Mouse (Mus musculus): ENCODE data around the gene Tfcp2. TPM values are rescaled to one million over a fixed set of nuclear protein-coding genes. Genes with fewer than 3 reads are reported as not detected.

Gene Tfcp2
- polyA plus RNA-seq, 1 experiment from 2014 or later = 29.3 TPM

GRCm38 (mm10) chr15:100468295-100469188 is 83.3 kb downstream of the Tfcp2 start, which contains the start of gene Letmd1:
Gene Letmd1, plus strand, starts transcription at chr15:100469023.
- DNase-seq (ENCODE audit: low spot score) (peak; percentile 86), ATAC-seq (ENCODE audit: insufficient number of reproducible peaks, low FRiP score, low TSS enrichment, low read depth) (peak; percentile 84)
- no peak within 1 kb of the TSS for H3K27ac ChIP-seq (replicated peaks; ENCODE audit: low read depth, low read length)
- H3K9me3 ChIP-seq (ENCODE audit: control insufficient read depth, low read length) = no peaks in the 10 kb centered on the region
- H3K36me3 ChIP-seq (ENCODE audit: control insufficient read depth, insufficient read depth, low read length) = peaks cover 2% of the 10 kb centered on the region; the same call in 1 of the 2 replicates
- peak within 1 kb of the TSS; percentile 78 for H3K4me3 ChIP-seq (ENCODE audit: low read depth, low read length)
- peak within 1 kb of the TSS; percentile 85 for H3K9ac ChIP-seq (ENCODE audit: low read length)
- H3K4me2 ChIP-seq (ENCODE audit: low read depth, severe bottlenecking) = peak within 1 kb of the TSS; percentile 84
- H3K27me3 ChIP-seq (ENCODE audit: control insufficient read depth, insufficient read depth, low read length) = no peaks in the 10 kb centered on the region
- 3% methylated on average over 76 of the region's 84 CpGs for WGBS
- H3K4me1 ChIP-seq (ENCODE audit: control insufficient read depth, insufficient read depth, low read length) = 0 out of 2 replicates have a peak, but pooled peaks cover 4% of the 10 kb centered on the region

- H3K9me3 ChIP-seq (ENCODE audit: control insufficient read depth, low read length) = no peaks in the 10 kb centered on the region
- H3K27ac ChIP-seq (replicated peaks; ENCODE audit: low read depth, low read length) = no peak overlapping the region
- no peak overlapping the region for H3K4me3 ChIP-seq (ENCODE audit: low read depth, low read length)
- no peak overlapping the region for H3K4me2 ChIP-seq (ENCODE audit: low read depth, severe bottlenecking)
- H3K9ac ChIP-seq (ENCODE audit: low read length) = no peak overlapping the region
- ATAC-seq (ENCODE audit: insufficient number of reproducible peaks, low FRiP score, low TSS enrichment, low read depth) (no peak), DNase-seq (ENCODE audit: low spot score) (no peak)
- peaks cover 2% of the 10 kb centered on the region; the same call in 1 of the 2 replicates for H3K36me3 ChIP-seq (ENCODE audit: control insufficient read depth, insufficient read depth, low read length)
- H3K4me1 ChIP-seq (ENCODE audit: control insufficient read depth, insufficient read depth, low read length) = 0 out of 2 replicates have a peak, but pooled peaks cover 4% of the 10 kb centered on the region
- H3K27me3 ChIP-seq (ENCODE audit: control insufficient read depth, insufficient read depth, low read length) = no peaks in the 10 kb centered on the region
- WGBS = 47% methylated on average over 8 of the region's 8 CpGs
These were observed 84.1 kb downstream of the Tfcp2 start for GRCm38 (mm10) chr15:100467738-100468137.

DNA sequence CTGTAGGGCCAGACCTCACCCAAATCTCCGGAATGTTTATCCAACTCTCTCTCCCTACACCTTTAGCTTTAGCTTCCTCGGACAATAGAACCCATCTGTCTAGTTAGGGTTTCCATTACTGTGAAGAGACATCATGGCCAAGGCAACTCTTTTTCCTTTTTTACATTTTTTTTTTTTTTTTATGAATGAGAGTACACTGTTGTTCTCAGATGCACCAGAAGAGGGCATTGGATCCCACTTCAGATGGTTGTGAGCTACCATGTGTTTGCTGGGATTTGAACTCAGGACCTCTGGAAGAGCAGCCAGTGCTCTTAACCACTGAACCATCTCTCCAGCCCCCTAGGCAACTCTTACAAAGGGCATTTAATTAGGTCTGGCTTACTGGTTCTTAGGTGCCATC is 86.4 kb downstream of the Tfcp2 start:
- H3K4me2 ChIP-seq (ENCODE audit: low read depth, severe bottlenecking) = no peak overlapping the region
- no peak for ATAC-seq (ENCODE audit: insufficient number of reproducible peaks, low FRiP score, low TSS enrichment, low read depth)

DNA sequence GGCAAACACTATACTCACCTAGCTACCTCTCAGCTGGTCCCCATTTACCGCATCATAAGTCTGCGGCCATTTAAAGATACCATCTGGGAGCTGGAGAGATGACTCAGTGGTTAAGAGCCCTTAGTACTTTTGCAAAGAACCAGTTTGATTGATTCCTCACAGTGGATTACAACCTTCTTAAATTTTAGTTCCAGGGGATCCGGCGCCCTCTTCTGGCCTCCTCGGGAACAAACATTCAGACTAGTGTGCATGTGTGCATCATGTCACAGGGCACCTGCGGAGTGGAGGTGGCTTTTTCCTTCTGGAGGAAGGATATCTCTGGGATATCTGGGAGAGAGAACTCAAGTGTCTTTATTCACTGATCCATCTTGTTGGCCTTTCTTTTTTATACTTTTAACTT is 88.1 kb downstream of the Tfcp2 start:
- H3K9ac ChIP-seq (ENCODE audit: low read length) = no peak overlapping the region
- no peaks in the 10 kb centered on the region for H3K4me1 ChIP-seq (ENCODE audit: control insufficient read depth, insufficient read depth, low read length)
- no peaks in the 10 kb centered on the region for H3K9me3 ChIP-seq (ENCODE audit: control insufficient read depth, low read length)
- WGBS = 28% methylated on average over 6 of the region's 6 CpGs
- no peak overlapping the region for H3K4me3 ChIP-seq (ENCODE audit: low read depth, low read length)
- H3K27ac ChIP-seq (replicated peaks; ENCODE audit: low read depth, low read length) = no peak overlapping the region
- H3K27me3 ChIP-seq (ENCODE audit: control insufficient read depth, insufficient read depth, low read length) = no peaks in the 10 kb centered on the region
- H3K4me2 ChIP-seq (ENCODE audit: low read depth, severe bottlenecking) = no peak overlapping the region
- DNase-seq (ENCODE audit: low spot score) = peak; percentile 81
- no peaks in the 10 kb centered on the region for H3K36me3 ChIP-seq (ENCODE audit: control insufficient read depth, insufficient read depth, low read length)
- ATAC-seq (ENCODE audit: insufficient number of reproducible peaks, low FRiP score, low TSS enrichment, low read depth) = no peak

More for the DNA sequence above, 86.4 kb downstream of the Tfcp2 start:
- 88% methylated on average over 2 of the region's 2 CpGs for WGBS
- H3K27ac ChIP-seq (replicated peaks; ENCODE audit: low read depth, low read length) = no peak overlapping the region
- H3K4me1 ChIP-seq (ENCODE audit: control insufficient read depth, insufficient read depth, low read length) = 0 out of 2 replicates have a peak, but pooled peaks cover 4% of the 10 kb centered on the region
- H3K9me3 ChIP-seq (ENCODE audit: control insufficient read depth, low read length) = no peaks in the 10 kb centered on the region
- H3K4me3 ChIP-seq (ENCODE audit: low read depth, low read length) = no peak overlapping the region
- H3K36me3 ChIP-seq (ENCODE audit: control insufficient read depth, insufficient read depth, low read length) = no peaks in the 10 kb centered on the region
- no peak overlapping the region for H3K9ac ChIP-seq (ENCODE audit: low read length)
- no peaks in the 10 kb centered on the region for H3K27me3 ChIP-seq (ENCODE audit: control insufficient read depth, insufficient read depth, low read length)
- no peak for DNase-seq (ENCODE audit: low spot score)

DNA sequence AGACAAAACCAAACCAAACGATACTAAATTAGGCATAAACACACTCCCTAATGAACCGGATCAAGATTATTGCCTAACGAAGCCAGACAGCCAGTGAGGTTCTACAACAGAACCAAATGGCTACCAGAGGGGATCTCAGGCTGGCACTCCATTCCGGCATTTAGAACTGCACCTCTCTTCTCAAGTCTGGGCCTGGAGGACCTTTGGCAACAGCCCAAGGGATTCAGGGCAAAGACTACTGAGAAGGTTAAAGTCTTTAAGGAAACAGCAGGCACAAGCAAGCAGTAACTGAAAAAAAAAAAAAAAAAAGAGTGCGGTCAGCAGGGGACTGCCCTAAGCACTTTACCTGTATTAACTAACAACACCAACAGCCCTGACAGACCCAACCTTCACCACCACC is 89.7 kb downstream of the Tfcp2 start:
- H3K36me3 ChIP-seq (ENCODE audit: control insufficient read depth, insufficient read depth, low read length) = no peaks in the 10 kb centered on the region
- ATAC-seq (ENCODE audit: insufficient number of reproducible peaks, low FRiP score, low TSS enrichment, low read depth) (no peak), DNase-seq (ENCODE audit: low spot score) (no peak)
- H3K4me2 ChIP-seq (ENCODE audit: low read depth, severe bottlenecking) = no peak overlapping the region
- H3K4me3 ChIP-seq (ENCODE audit: low read depth, low read length) = no peak overlapping the region
- H3K27ac ChIP-seq (replicated peaks; ENCODE audit: low read depth, low read length) = no peak overlapping the region
- H3K9me3 ChIP-seq (ENCODE audit: control insufficient read depth, low read length) = no peaks in the 10 kb centered on the region
- H3K4me1 ChIP-seq (ENCODE audit: control insufficient read depth, insufficient read depth, low read length) = no peaks in the 10 kb centered on the region
- no peak overlapping the region for H3K9ac ChIP-seq (ENCODE audit: low read length)
- 73% methylated on average over 5 of the region's 5 CpGs for WGBS
- H3K27me3 ChIP-seq (ENCODE audit: control insufficient read depth, insufficient read depth, low read length) = 0 out of 2 replicates have a peak, but pooled peaks cover 4% of the 10 kb centered on the region

DNA sequence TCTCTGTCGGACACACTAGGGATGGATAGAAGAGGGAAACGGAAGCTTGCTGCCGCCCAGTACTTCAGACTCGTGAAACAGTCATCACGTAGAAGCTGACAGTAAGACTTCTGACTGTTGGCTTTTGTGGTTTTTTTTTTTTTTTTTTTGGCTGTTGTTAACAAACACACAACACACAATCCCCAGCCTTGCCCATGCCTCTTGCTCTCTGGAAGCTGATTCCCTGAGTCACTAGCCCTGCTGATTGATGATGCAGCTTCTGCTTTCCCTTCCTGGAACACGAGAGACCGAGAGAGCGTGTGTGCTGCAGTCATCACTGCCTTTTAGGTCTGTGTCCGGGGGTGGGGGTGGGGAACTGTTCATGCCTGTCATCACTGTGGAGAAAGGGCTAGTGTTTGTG is 90.2 kb downstream of the Tfcp2 start:
- WGBS = 75% methylated on average over 9 of the region's 9 CpGs
- 0 out of 2 replicates have a peak, but pooled peaks cover 4% of the 10 kb centered on the region for H3K27me3 ChIP-seq (ENCODE audit: control insufficient read depth, insufficient read depth, low read length)
- H3K9ac ChIP-seq (ENCODE audit: low read length) = no peak overlapping the region
- DNase-seq (ENCODE audit: low spot score) (no peak), ATAC-seq (ENCODE audit: insufficient number of reproducible peaks, low FRiP score, low TSS enrichment, low read depth) (no peak)
- no peak overlapping the region for H3K4me2 ChIP-seq (ENCODE audit: low read depth, severe bottlenecking)
- no peak overlapping the region for H3K27ac ChIP-seq (replicated peaks; ENCODE audit: low read depth, low read length)
- no peaks in the 10 kb centered on the region for H3K4me1 ChIP-seq (ENCODE audit: control insufficient read depth, insufficient read depth, low read length)
- H3K36me3 ChIP-seq (ENCODE audit: control insufficient read depth, insufficient read depth, low read length) = no peaks in the 10 kb centered on the region
- no peaks in the 10 kb centered on the region for H3K9me3 ChIP-seq (ENCODE audit: control insufficient read depth, low read length)
- H3K4me3 ChIP-seq (ENCODE audit: low read depth, low read length) = no peak overlapping the region

GRCm38 (mm10) chr15:100460942-100461341 is 90.9 kb downstream of the Tfcp2 start:
- H3K9ac ChIP-seq (ENCODE audit: low read length) = peak overlapping the region; percentile 12; the same call in 1 of the 2 replicates
- peak; percentile 49 for DNase-seq (ENCODE audit: low spot score)
- ATAC-seq (ENCODE audit: insufficient number of reproducible peaks, low FRiP score, low TSS enrichment, low read depth) = no peak
- no peaks in the 10 kb centered on the region for H3K9me3 ChIP-seq (ENCODE audit: control insufficient read depth, low read length)
- H3K27ac ChIP-seq (replicated peaks; ENCODE audit: low read depth, low read length) = no peak overlapping the region
- WGBS = 9% methylated on average over 12 of the region's 12 CpGs
- H3K4me2 ChIP-seq (ENCODE audit: low read depth, severe bottlenecking) = peak overlapping the region; percentile 36; the same call in 1 of the 2 replicates
- H3K4me1 ChIP-seq (ENCODE audit: control insufficient read depth, insufficient read depth, low read length) = no peaks in the 10 kb centered on the region
- no peaks in the 10 kb centered on the region for H3K36me3 ChIP-seq (ENCODE audit: control insufficient read depth, insufficient read depth, low read length)
- H3K4me3 ChIP-seq (ENCODE audit: low read depth, low read length) = no peak overlapping the region
- H3K27me3 ChIP-seq (ENCODE audit: control insufficient read depth, insufficient read depth, low read length) = 0 out of 2 replicates have a peak, but pooled peaks cover 4% of the 10 kb centered on the region

DNA sequence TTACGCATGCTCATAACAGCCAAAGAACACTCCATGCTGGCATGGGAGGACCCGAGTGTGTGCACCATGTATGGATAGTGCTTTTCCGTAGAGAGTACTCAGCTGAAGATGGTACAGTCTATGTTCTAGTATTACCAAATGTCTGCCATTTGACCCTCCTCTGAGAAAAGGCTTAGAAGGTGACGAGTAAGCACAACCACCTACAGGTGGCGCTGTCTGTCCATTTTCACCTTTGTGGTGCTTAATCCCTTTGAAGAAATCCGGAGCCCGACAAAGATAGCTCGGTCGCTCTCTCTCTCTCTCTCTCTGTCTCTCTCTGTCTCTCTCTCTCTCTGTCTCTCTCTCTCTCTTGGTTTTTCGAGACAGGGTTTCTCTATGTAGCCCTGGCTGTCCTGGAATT is 93.8 kb downstream of the Tfcp2 start:
- WGBS = 56% methylated on average over 10 of the region's 10 CpGs
- ATAC-seq (ENCODE audit: insufficient number of reproducible peaks, low FRiP score, low TSS enrichment, low read depth) (no peak), DNase-seq (ENCODE audit: low spot score) (peak; percentile 64)
- no peaks in the 10 kb centered on the region for H3K9me3 ChIP-seq (ENCODE audit: control insufficient read depth, low read length)
- no peaks in the 10 kb centered on the region for H3K36me3 ChIP-seq (ENCODE audit: control insufficient read depth, insufficient read depth, low read length)
- no peak overlapping the region for H3K4me2 ChIP-seq (ENCODE audit: low read depth, severe bottlenecking)
- H3K27ac ChIP-seq (replicated peaks; ENCODE audit: low read depth, low read length) = no peak overlapping the region
- no peak overlapping the region for H3K9ac ChIP-seq (ENCODE audit: low read length)
- 0 out of 2 replicates have a peak, but pooled peaks cover 4% of the 10 kb centered on the region for H3K27me3 ChIP-seq (ENCODE audit: control insufficient read depth, insufficient read depth, low read length)
- H3K4me1 ChIP-seq (ENCODE audit: control insufficient read depth, insufficient read depth, low read length) = no peaks in the 10 kb centered on the region
- no peak overlapping the region for H3K4me3 ChIP-seq (ENCODE audit: low read depth, low read length)

Data from limb, embryonic 11.5 days (tissue).